Mouse (Mus musculus) liver, embryonic 11.5 days (tissue): ENCODE measurements around the gene Slc3a2. TPM values are rescaled to one million over a fixed set of nuclear protein-coding genes. Genes with fewer than 3 reads are reported as not detected.

Experiments
- ATAC-seq: fragments of 200-750 bp; cut with Nextera tagmentation; replicated peaks from 2 replicates; pipeline ENCODE4 v1.8.0; 2017; ENCODE audit warnings: moderate number of reproducible peaks, mild to moderate bottlenecking, moderate TSS enrichment, moderate library complexity; ENCODE audit not compliant: low FRiP score
- DNase-seq: peaks from one replicate; pipeline ENCODE4 v3.0.0-alpha.2; 2017; ENCODE audit warnings: low spot score
- H3K27ac ChIP-seq: fragments of 300-500 bp; sonication (generic); 2 replicates; pipeline ENCODE4 v1.5.1; 2014; ENCODE audit warnings: mild to moderate bottlenecking, low read depth, low read length, control low read depth
- H3K27me3 ChIP-seq: fragments of 300-500 bp; sonication (generic); replicated peaks from 2 replicates; pipeline ENCODE4 v1.6.1; 2014; ENCODE audit warnings: low read length, mixed read lengths; ENCODE audit not compliant: control insufficient read depth, insufficient read depth
- H3K36me3 ChIP-seq: fragments of 300-500 bp; sonication (generic); 2 replicates; pipeline ENCODE4 v1.6.1; 2014; ENCODE audit warnings: mild to moderate bottlenecking, low read length, moderate library complexity, mixed read lengths; ENCODE audit not compliant: control insufficient read depth, insufficient read depth
- H3K4me1 ChIP-seq: fragments of 300-500 bp; sonication (generic); replicated peaks from 2 replicates; pipeline ENCODE4 v1.6.1; 2014; ENCODE audit warnings: low read length, mixed read lengths; ENCODE audit not compliant: control insufficient read depth, insufficient read depth
- H3K4me2 ChIP-seq: fragments of 300-500 bp; sonication (generic); 2 replicates; pipeline ENCODE4 v1.6.1; 2014; ENCODE audit warnings: mild to moderate bottlenecking, control low read depth, moderate library complexity
- H3K4me3 ChIP-seq: fragments of 300-500 bp; sonication (generic); 2 replicates; pipeline ENCODE4 v1.5.1; 2014; ENCODE audit warnings: low read depth, low read length, control low read depth
- H3K9ac ChIP-seq: fragments of 300-500 bp; sonication (generic); 2 replicates; pipeline ENCODE4 v1.6.1; 2014; ENCODE audit warnings: low read depth, low read length, control low read depth
- H3K9me3 ChIP-seq: fragments of 300-500 bp; sonication (generic); 2 replicates; pipeline ENCODE4 v1.6.1; 2016; ENCODE audit warnings: low read length, inconsistent platforms, mixed read lengths; ENCODE audit not compliant: control insufficient read depth
- WGBS: fragments of 180-500 bp; shearing (Covaris S2); extraction: QIAGEN DNeasy Blood & Tissue Kit; methylation state at CpG from one replicate; pipeline ENCODE4 v1.1.7; 2014; 5-methylcytosine and 5-hydroxymethylcytosine counted together
- polyA plus RNA-seq: library from polyadenylated mRNA; unstranded; fragments of >200 nt; fragmentation: Nextera tagmentation; extraction: Ambion mirVana; gene quantifications from 2 replicates; pipeline ENCODE4 v1.2.1, GENCODE M21; 2014

The Slc3a2 gene
- polyA plus RNA-seq, 1 experiment from 2014 or later, result 150 TPM

- H3K36me3 ChIP-seq, result no peaks in the 10 kb centered on the region
- H3K27ac ChIP-seq, result no peak overlapping the region
- H3K4me3 ChIP-seq, result no peak overlapping the region
- ATAC-seq, result no peak
- no peak for DNase-seq
- no peak overlapping the region for H3K9ac ChIP-seq
- H3K27me3 ChIP-seq, result no peaks in the 10 kb centered on the region
- 74% methylated on average over 5 of the region's 5 CpGs for WGBS
- H3K4me1 ChIP-seq, result peaks cover 5% of the 10 kb centered on the region
- H3K9me3 ChIP-seq, result no peaks in the 10 kb centered on the region
- no peak overlapping the region for H3K4me2 ChIP-seq
Measured at GRCm38 (mm10) chr19:8692740-8693139, 30.4 kb downstream of the Slc3a2 start.

GRCm38 (mm10) chr19:8691871-8692539 is 31.2 kb downstream of the Slc3a2 start:
- H3K36me3 ChIP-seq, result no peaks in the 10 kb centered on the region
- 78% methylated on average over 9 of the region's 9 CpGs for WGBS
- no peak for DNase-seq

GRCm38 (mm10) chr19:8683627-8684026 is 39.5 kb downstream of the Slc3a2 start:
- no peak overlapping the region for H3K27ac ChIP-seq
- no peak overlapping the region for H3K4me3 ChIP-seq
- no peak for DNase-seq
- H3K9ac ChIP-seq, result no peak overlapping the region
- no peak overlapping the region for H3K4me2 ChIP-seq
- 79% methylated on average over 2 of the region's 2 CpGs for WGBS
- no peaks in the 10 kb centered on the region for H3K27me3 ChIP-seq
- H3K36me3 ChIP-seq, result no peaks in the 10 kb centered on the region
- peaks cover 2% of the 10 kb centered on the region; the same call in 1 of the 2 replicates for H3K4me1 ChIP-seq
- ATAC-seq, result no peak
- no peaks in the 10 kb centered on the region for H3K9me3 ChIP-seq

More at GRCm38 (mm10) chr19:8691871-8692539, 31.2 kb downstream of the Slc3a2 start:
- Histone ChIP-seq H3K4me2 (no peak overlapping the region), H3K9ac (no peak overlapping the region), H3K27me3 (no peaks in the 10 kb centered on the region), H3K4me1 (peaks cover 5% of the 10 kb centered on the region), H3K27ac (no peak overlapping the region), H3K9me3 (no peaks in the 10 kb centered on the region), H3K4me3 (no peak overlapping the region)
- ATAC-seq, result no peak

- Histone ChIP-seq H3K4me1 (peaks cover 2% of the 10 kb centered on the region; the same call in 1 of the 2 replicates), H3K9ac (no peak overlapping the region), H3K27ac (no peak overlapping the region), H3K27me3 (no peaks in the 10 kb centered on the region), H3K4me3 (no peak overlapping the region), H3K36me3 (no peaks in the 10 kb centered on the region), H3K4me2 (no peak overlapping the region), H3K9me3 (no peaks in the 10 kb centered on the region)
- peak; percentile 43 for ATAC-seq
- DNase-seq, result peak; percentile 64
- 1% methylated on average over 3 of the region's 3 CpGs for WGBS
Measured at GRCm38 (mm10) chr19:8682996-8683395, 40.2 kb downstream of the Slc3a2 start.

- 81% methylated on average over 4 of the region's 4 CpGs for WGBS
- H3K9ac ChIP-seq, result no peak overlapping the region
- no peak overlapping the region for H3K27ac ChIP-seq
Measured at GRCm38 (mm10) chr19:8681633-8682362, 41.4 kb downstream of the Slc3a2 start.

GRCm38 (mm10) chr19:8679031-8679779 is 44.0 kb downstream of the Slc3a2 start:
- Histone ChIP-seq H3K4me1 (peaks cover 2% of the 10 kb centered on the region; the same call in 1 of the 2 replicates), H3K36me3 (no peaks in the 10 kb centered on the region), H3K4me2 (peak overlapping the region; percentile 41), H3K27ac (no peak overlapping the region), H3K4me3 (no peak overlapping the region), H3K9ac (no peak overlapping the region), H3K27me3 (no peaks in the 10 kb centered on the region), H3K9me3 (no peaks in the 10 kb centered on the region)
- 42% methylated on average over 18 of the region's 18 CpGs for WGBS
- no peak for DNase-seq
- ATAC-seq, result peak; percentile 25

More at GRCm38 (mm10) chr19:8681633-8682362, 41.4 kb downstream of the Slc3a2 start:
- ATAC-seq, result no peak
- Histone ChIP-seq H3K4me3 (no peak overlapping the region), H3K27me3 (no peaks in the 10 kb centered on the region), H3K36me3 (no peaks in the 10 kb centered on the region), H3K4me2 (no peak overlapping the region), H3K9me3 (no peaks in the 10 kb centered on the region), H3K4me1 (peaks cover 2% of the 10 kb centered on the region; the same call in 1 of the 2 replicates)
- no peak for DNase-seq

GRCm38 (mm10) chr19:8673336-8674063 is 49.7 kb downstream of the Slc3a2 start:
- H3K9me3 ChIP-seq, result no peaks in the 10 kb centered on the region
- peak; percentile 69 for ATAC-seq
- peak overlapping the region; percentile 72 for H3K27ac ChIP-seq
- no peak overlapping the region for H3K9ac ChIP-seq
- H3K36me3 ChIP-seq, result no peaks in the 10 kb centered on the region
- peak overlapping the region; percentile 44 for H3K4me2 ChIP-seq
- peaks cover 14% of the 10 kb centered on the region for H3K4me1 ChIP-seq
- WGBS, result 31% methylated on average over 9 of the region's 9 CpGs
- no peaks in the 10 kb centered on the region for H3K27me3 ChIP-seq
- DNase-seq, result no peak
- H3K4me3 ChIP-seq, result no peak overlapping the region

GRCm38 (mm10) chr19:8672859-8673258 is 50.3 kb downstream of the Slc3a2 start:
- Histone ChIP-seq H3K9ac (no peak overlapping the region), H3K4me2 (no peak overlapping the region; the same call in 1 of the 2 replicates), H3K27ac (peak overlapping the region; percentile 72), H3K4me1 (peaks cover 14% of the 10 kb centered on the region), H3K27me3 (no peaks in the 10 kb centered on the region), H3K9me3 (no peaks in the 10 kb centered on the region), H3K36me3 (no peaks in the 10 kb centered on the region), H3K4me3 (no peak overlapping the region)
- WGBS, result 51% methylated on average over 3 of the region's 3 CpGs
- DNase-seq (no peak), ATAC-seq (peak; percentile 77)
